Mouse (Mus musculus) gastrocnemius, postnatal 14 days (tissue): ENCODE results near the gene Sh3pxd2a. TPM values are rescaled to one million over a fixed set of nuclear protein-coding genes. Genes with fewer than 3 reads are reported as not detected.

Source experiments
- DNase-seq: peaks from one replicate; pipeline ENCODE4 v3.0.0; 2021; ENCODE audit warnings: mixed read lengths
- intact Hi-C: fragments of 180-260 bp; cut with DNase I; formaldehyde crosslinking; loops from one replicate; pipeline ENCODE4 v1.15.1; 2025; ENCODE audit warnings: low total_unique reads
- total RNA-seq, 2 experiments: library from RNA; stranded (reverse); gene quantifications; 2 replicates each; pipeline ENCODE4 v1.2.3; 2021

Gene Sh3pxd2a
- total RNA-seq, 2 experiments from 2014 or later, result 50.6 to 58.9 TPM

GRCm38 (mm10) chr19:47421128-47421898 is 42.9 kb downstream of the Sh3pxd2a start:
- intact Hi-C loops, result no loop called here

GRCm38 (mm10) chr19:47420539-47420938 is 43.7 kb downstream of the Sh3pxd2a start:
- peak; percentile 62 for DNase-seq
- intact Hi-C loops, result no loop called here

More at GRCm38 (mm10) chr19:47421128-47421898, 42.9 kb downstream of the Sh3pxd2a start:
- DNase-seq, result no peak

- intact Hi-C loops, result no loop called here
- DNase-seq, result no peak
Measured at GRCm38 (mm10) chr19:47419208-47419607, 45.0 kb downstream of the Sh3pxd2a start.

- intact Hi-C loops, result no loop called here
Measured at GRCm38 (mm10) chr19:47416161-47416560, 48.0 kb downstream of the Sh3pxd2a start.

GRCm38 (mm10) chr19:47414142-47414905 is 49.9 kb downstream of the Sh3pxd2a start:
- intact Hi-C loops, result no loop called here
- DNase-seq, result no peak

More at GRCm38 (mm10) chr19:47416161-47416560, 48.0 kb downstream of the Sh3pxd2a start:
- no peak for DNase-seq

GRCm38 (mm10) chr19:47413458-47414005 is 50.7 kb downstream of the Sh3pxd2a start:
- no peak for DNase-seq
- intact Hi-C loops, result no loop called here

GRCm38 (mm10) chr19:47412566-47413248 is 51.5 kb downstream of the Sh3pxd2a start:
- DNase-seq, result no peak
- intact Hi-C loops, result no loop called here

GRCm38 (mm10) chr19:47410301-47410700 is 53.9 kb downstream of the Sh3pxd2a start:
- intact Hi-C loops, result no loop called here

GRCm38 (mm10) chr19:47409142-47409541 is 55.1 kb downstream of the Sh3pxd2a start:
- intact Hi-C loops, result no loop called here
- no peak for DNase-seq

More at GRCm38 (mm10) chr19:47410301-47410700, 53.9 kb downstream of the Sh3pxd2a start:
- no peak for DNase-seq

- DNase-seq, result peak; percentile 45
- intact Hi-C loops, result no loop called here
Measured at GRCm38 (mm10) chr19:47408656-47409055, 55.5 kb downstream of the Sh3pxd2a start.

- intact Hi-C loops, result no loop called here
- DNase-seq, result no peak
Measured at GRCm38 (mm10) chr19:47407332-47407731, 56.9 kb downstream of the Sh3pxd2a start.

GRCm38 (mm10) chr19:47406524-47406923 is 57.7 kb downstream of the Sh3pxd2a start:
- DNase-seq, result no peak
- intact Hi-C loops, result no loop called here

- no peak for DNase-seq
- intact Hi-C loops, result no loop called here
Measured at GRCm38 (mm10) chr19:47405548-47405947, 58.7 kb downstream of the Sh3pxd2a start.

GRCm38 (mm10) chr19:47403391-47404379 is 60.5 kb downstream of the Sh3pxd2a start:
- DNase-seq, result no peak
- intact Hi-C loops, result no loop called here

- intact Hi-C loops, result no loop called here
- DNase-seq, result peak; percentile 76
Measured at GRCm38 (mm10) chr19:47402976-47403375, 61.2 kb downstream of the Sh3pxd2a start.

- intact Hi-C loops, result no loop called here
Measured at GRCm38 (mm10) chr19:47402544-47402943, 61.7 kb downstream of the Sh3pxd2a start.

GRCm38 (mm10) chr19:47399709-47400108 is 64.5 kb downstream of the Sh3pxd2a start:
- intact Hi-C loops, result no loop called here
- no peak for DNase-seq

More at GRCm38 (mm10) chr19:47402544-47402943, 61.7 kb downstream of the Sh3pxd2a start:
- no peak for DNase-seq

GRCm38 (mm10) chr19:47399029-47399428 is 65.2 kb downstream of the Sh3pxd2a start:
- intact Hi-C loops, result no loop called here
- no peak for DNase-seq
